Mouse (Mus musculus): ENCODE data around the gene Fbh1. TPM values are rescaled to one million over a fixed set of nuclear protein-coding genes. Genes with fewer than 3 reads are reported as not detected.

The Fbh1 gene
- total RNA-seq (2021): 10 to 100 TPM; 77.2 to 80.4 TPM

GRCm38 (mm10) chr2:11777091-11778068 is at the start of gene Fbh1, which contains the start of gene Ankrd16:
Fbh1 (minus strand) TSS chr2:11777582.
Ankrd16 (plus strand) TSS chr2:11777876.
- intact Hi-C loops (cut with DNase I): loop anchor here (5.0 kb wide), 1 partner anchor 175 kb away; the partner anchor contains the start of gene Rbm17

GRCm38 (mm10) chr2:11801299-11801930 is 24.0 kb upstream of the Fbh1 start:
- intact Hi-C loops (cut with DNase I): no loop called here
- no peak for DNase-seq

More at GRCm38 (mm10) chr2:11777091-11778068, at the start of gene Fbh1, which contains the start of gene Ankrd16:
- DNase-seq: peak; percentile 100

DNA sequence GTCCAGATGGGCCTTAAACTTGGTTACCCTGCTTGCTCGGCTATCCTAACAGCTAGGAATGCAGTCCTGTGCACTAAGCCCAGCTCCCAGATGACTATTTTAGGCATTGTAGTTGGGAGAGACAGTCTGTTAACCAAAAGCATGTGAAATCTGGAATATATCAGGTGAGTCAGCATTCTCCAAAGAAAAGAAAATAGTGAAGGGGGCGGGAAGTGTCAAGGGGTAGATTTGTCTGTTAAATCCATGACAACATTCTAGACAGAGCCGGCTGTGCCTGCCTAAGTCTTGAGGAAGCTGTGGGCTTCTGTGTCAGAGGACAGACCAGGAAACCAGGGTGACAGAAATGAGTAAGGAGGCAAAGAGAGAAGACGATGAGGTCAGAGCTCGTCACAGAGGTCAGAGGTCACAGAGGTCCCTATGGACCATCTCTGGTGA is 20.6 kb upstream of the Fbh1 start:
- intact Hi-C loops (cut with DNase I): loop anchor here (10.0 kb wide), 1 partner anchor 587 kb away; no protein-coding TSS in a partner anchor
- DNase-seq: no peak

- no peak for DNase-seq
- intact Hi-C loops (cut with DNase I): loop anchor here (10.0 kb wide), 1 partner anchor 590 kb away; no protein-coding TSS in a partner anchor
Measured at GRCm38 (mm10) chr2:11794668-11795067, 17.3 kb upstream of the Fbh1 start.

DNA sequence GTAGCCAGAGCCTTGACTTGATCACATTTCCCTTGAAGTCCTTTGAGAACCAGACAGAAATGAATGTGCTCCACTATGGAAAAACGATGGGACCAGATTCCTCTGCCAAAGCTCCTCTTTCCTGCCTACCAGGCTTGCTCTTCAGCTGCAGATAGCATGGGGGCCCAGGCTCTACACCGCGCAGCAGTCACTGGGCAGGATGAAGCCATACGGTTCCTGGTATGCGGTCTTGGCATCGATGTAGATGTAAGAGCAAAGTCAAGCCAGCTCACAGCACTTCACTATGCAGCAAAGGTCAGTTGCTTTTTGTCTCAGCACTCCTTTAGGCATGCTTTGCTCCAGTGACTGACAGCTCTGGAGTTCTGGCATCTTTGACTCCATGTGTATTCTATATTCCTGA is 6.8 kb upstream of the Fbh1 start:
- intact Hi-C loops (cut with DNase I): no loop called here

DNA sequence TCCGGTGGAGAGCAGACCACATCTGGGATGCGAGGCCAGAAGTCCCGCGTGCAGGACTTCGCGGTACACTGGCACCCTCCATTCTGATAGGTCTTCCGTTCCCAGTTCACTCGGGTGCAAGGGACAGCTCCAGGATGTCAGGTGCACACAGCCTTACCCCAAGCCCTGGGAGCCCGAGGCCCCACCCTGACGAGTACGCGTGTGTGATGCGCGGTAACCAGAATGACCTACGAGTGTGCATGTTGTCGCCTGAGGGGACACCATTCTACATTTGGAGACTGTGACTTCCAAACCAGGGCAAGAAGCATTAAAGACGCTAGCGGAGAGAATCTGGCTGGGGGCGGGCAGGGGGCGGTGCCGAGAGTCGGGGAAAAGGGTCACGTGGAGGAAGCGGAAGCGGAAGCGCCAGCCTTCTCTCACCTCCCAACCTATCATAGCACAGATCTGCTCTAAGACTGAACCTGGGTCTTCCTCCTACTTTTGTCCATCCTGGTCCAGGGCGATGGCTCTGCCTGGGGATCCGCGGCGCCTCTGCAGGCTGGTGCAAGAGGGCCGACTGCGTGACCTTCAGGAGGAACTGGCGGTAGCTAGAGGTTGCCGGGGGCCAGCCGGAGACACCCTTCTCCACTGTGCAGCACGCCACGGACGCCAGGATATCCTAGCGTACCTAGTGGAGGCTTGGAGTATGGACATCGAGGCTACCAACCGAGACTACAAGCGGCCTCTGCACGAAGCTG is 873 bp upstream of the Fbh1 start:
- intact Hi-C loops (cut with DNase I): loop anchor here (5.0 kb wide), 1 partner anchor 176 kb away; the partner anchor contains the start of gene Rbm17
- DNase-seq: peak; percentile 88 to 90

More for the DNA sequence above, 6.8 kb upstream of the Fbh1 start:
- DNase-seq: no peak

- intact Hi-C loops (cut with DNase I): loop anchor here (5.0 kb wide), 1 partner anchor 174 kb away; the partner anchor contains the start of gene Rbm17
Measured at GRCm38 (mm10) chr2:11776415-11776814, 967 bp downstream of the Fbh1 start.

DNA sequence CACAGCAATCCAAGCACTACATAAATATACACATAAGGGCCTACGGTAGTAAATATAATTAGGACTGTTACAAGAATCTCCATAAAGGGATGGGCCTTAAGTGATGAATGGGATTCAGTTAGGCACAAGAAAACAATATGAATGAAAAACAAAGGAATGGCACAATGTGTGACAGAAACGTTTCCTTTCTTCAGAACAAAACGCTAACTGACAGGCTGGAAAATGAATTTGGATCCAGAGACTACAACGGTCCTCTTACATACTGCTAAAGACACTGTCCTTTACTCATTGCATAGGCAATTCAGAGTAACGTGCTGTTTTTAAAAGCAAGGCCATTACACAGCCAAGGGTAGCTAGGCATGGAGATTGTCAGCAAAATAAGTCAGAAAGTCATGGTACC is 2.3 kb downstream of the Fbh1 start:
- DNase-seq: no peak
- intact Hi-C loops (cut with DNase I): loop anchor here (5.0 kb wide), 1 partner anchor 173 kb away; the partner anchor contains the start of gene Rbm17

More at GRCm38 (mm10) chr2:11776415-11776814, 967 bp downstream of the Fbh1 start:
- DNase-seq: no peak

GRCm38 (mm10) chr2:11774426-11774825 is 3.0 kb downstream of the Fbh1 start:
- intact Hi-C loops (cut with DNase I): no loop called here
- DNase-seq: no peak

- no peak for DNase-seq
- intact Hi-C loops (cut with DNase I): no loop called here
Measured at GRCm38 (mm10) chr2:11772401-11772800, 5.0 kb downstream of the Fbh1 start.

- intact Hi-C loops (cut with DNase I): no loop called here
- DNase-seq: no peak
Measured at GRCm38 (mm10) chr2:11771701-11772100, 5.7 kb downstream of the Fbh1 start.

GRCm38 (mm10) chr2:11767161-11767545 is 10.2 kb downstream of the Fbh1 start:
- intact Hi-C loops (cut with DNase I): no loop called here
- DNase-seq: peak in 1 of 2 experiments; percentile 10

GRCm38 (mm10) chr2:11766485-11767160 is 10.8 kb downstream of the Fbh1 start:
- DNase-seq: no peak
- intact Hi-C loops (cut with DNase I): no loop called here

DNA sequence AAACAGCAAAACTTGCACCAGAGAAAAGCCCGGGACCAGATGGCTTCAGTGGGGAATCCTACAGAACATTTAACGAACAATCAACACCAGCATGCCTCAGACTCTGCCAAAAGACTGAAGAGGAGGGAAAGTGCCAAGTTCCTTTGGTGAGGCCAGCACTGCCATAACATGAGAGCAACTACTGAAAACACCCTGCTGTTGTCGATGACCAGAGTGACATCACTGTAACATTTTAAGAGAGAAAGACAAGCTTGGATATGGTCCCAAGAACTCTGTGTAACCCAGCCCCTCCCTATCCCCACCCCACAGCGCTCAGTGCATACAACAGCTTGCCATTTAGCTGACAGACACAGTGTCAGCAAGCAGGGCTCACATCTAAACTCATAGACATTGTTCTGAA is 11.7 kb downstream of the Fbh1 start:
- peak; percentile 40 to 65 for DNase-seq

DNA sequence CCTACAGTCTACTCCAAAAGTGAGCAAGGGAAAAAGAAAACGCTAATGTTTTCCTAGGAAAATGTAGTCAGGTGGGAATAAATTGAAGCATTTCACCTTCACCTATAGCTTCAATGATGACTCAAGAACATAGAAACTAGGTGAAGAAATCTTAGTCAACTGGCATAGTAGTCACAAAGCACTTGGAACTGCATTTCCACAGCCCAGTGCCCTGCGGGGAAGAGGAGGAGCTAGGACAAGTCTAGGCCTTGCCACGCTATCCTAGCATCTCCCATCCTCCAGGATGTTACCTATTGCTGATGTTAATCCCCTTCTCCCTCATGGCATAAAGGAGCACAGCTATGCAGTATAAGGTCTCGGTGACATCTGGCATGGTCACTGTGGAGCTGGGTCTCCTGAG is 14.8 kb downstream of the Fbh1 start:
- intact Hi-C loops (cut with DNase I): no loop called here
- DNase-seq: no peak

More for the DNA sequence above, 11.7 kb downstream of the Fbh1 start:
- intact Hi-C loops (cut with DNase I): no loop called here

DNA sequence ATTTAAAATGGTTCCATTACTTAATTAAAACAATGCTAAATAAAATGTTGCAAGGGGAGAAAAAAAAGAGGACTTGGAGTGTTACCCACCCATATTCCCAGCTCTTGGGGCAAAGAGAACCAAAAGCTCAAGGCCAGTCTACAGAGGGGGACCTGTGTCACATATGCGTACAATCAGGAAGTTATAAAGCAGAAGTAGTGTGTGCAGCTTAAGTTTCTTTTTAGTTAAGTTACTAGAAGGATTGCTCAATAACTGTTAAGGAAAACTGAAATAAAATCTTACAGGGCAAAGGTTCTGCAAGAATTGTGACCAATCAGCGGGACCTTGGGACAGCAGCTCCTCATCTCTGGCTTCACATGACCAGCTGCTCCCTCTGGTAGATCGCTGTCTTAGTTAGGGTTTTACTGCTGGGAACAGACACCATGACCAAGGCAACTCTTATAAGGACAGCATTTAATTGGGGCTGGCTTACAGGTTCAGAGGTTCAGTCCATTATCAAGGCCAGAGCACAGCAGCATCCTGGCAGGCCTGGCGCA is 37.8 kb downstream of the Fbh1 start:
- intact Hi-C loops (cut with DNase I): no loop called here

DNA sequence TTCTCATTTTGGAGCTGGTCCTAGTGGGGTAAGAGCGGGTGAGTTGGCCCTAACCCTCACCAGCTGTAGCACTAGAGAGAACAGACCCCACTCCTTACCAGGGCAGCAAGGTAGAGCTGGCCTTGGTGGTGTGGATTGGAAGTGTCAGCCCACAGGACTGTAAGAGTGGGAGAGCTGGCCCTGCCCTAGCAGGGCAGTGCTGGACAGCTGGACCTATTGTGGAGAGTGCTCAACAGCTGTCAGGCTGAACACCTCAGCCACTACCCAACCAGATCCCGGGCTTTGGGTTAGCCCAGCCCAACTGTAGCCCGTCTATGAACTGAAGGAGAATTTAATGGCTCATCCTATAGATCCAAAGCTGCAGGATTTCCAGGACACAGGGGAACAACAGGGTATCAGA is 38.6 kb downstream of the Fbh1 start:
- intact Hi-C loops (cut with DNase I): no loop called here

More for the DNA sequence above, 37.8 kb downstream of the Fbh1 start:
- DNase-seq: no peak

GRCm38 (mm10) chr2:11735853-11736252 is 41.5 kb downstream of the Fbh1 start:
- intact Hi-C loops (cut with DNase I): no loop called here
- DNase-seq: no peak

More for the DNA sequence above, 38.6 kb downstream of the Fbh1 start:
- no peak for DNase-seq

- no peak for DNase-seq
- intact Hi-C loops (cut with DNase I): no loop called here
Measured at GRCm38 (mm10) chr2:11732978-11733377, 44.4 kb downstream of the Fbh1 start.
